Mouse (Mus musculus): ENCODE measurements at regions not wholly inside any gene's neighbourhood (a gene's known extent, or its start where the extent isn't known, plus 50 kb on each side); places are given as distances from the start of the nearest gene placed in this dataset.
"Not testable (repeated sequence)": the region's sequence is repeated elsewhere in the genome, so short reads cannot be mapped to it uniquely, and the experiment has no call there.

- CTCF ChIA-PET = no interaction called here
- DNase-seq (ENCODE audit: low read depth, low spot score) = no peak
- ATAC-seq = no peak
- in situ Hi-C loops (cut with MboI; ENCODE audit: low pct_unique_long_range_greater_than_20kb) = no loop called here
- peaks cover 30% of the 10 kb centered on the region for H3K27me3 ChIP-seq
- POLR2A ChIA-PET = no interaction called here
- no peak for TF ChIP-seq CTCF (IDR thresholded peaks at IDR 0.05)
Measured at GRCm38 (mm10) chr15:44851346-44852064, 4717.3 kb downstream of the 9330182O14Rik start.

DNA sequence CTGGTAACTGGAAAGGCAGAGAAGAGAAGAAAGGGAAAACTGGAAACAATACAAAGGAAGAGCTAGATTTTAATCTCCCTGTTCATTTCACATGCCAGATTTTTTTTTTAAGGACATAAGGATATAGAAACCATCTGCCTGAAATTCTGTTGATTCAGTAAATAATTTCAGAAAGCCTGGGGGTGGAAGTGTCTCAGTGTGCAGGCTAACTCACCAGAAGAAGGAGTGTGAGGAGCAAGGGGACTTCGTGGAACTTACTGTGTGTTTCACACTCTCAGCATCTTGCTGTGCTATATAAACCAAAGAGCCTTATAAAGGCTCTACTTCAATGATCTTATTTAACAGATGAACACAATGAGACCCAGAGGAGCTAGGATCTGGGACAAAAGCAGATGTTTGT lies 4722.9 kb downstream of the 9330182O14Rik start:
- no peak for TF ChIP-seq CTCF (IDR thresholded peaks at IDR 0.05)
- CTCF ChIA-PET = no interaction called here
- in situ Hi-C loops (cut with MboI; ENCODE audit: low pct_unique_long_range_greater_than_20kb) = no loop called here

GRCm38 (mm10) chr15:44859369-44859768 lies 4725.2 kb downstream of the 9330182O14Rik start:
- ATAC-seq (no peak), DNase-seq (ENCODE audit: low read depth, low spot score) (no peak)
- TF ChIP-seq CTCF (IDR thresholded peaks at IDR 0.05) = no peak
- in situ Hi-C loops (cut with MboI; ENCODE audit: low pct_unique_long_range_greater_than_20kb) = no loop called here
- POLR2A ChIA-PET = no interaction called here
- CTCF ChIA-PET = no interaction called here
- peaks cover 22% of the 10 kb centered on the region for H3K27me3 ChIP-seq

More for the DNA sequence above, 4722.9 kb downstream of the 9330182O14Rik start:
- ATAC-seq (no peak), DNase-seq (ENCODE audit: low read depth, low spot score) (no peak)
- peaks cover 36% of the 10 kb centered on the region for H3K27me3 ChIP-seq
- POLR2A ChIA-PET = no interaction called here

DNA sequence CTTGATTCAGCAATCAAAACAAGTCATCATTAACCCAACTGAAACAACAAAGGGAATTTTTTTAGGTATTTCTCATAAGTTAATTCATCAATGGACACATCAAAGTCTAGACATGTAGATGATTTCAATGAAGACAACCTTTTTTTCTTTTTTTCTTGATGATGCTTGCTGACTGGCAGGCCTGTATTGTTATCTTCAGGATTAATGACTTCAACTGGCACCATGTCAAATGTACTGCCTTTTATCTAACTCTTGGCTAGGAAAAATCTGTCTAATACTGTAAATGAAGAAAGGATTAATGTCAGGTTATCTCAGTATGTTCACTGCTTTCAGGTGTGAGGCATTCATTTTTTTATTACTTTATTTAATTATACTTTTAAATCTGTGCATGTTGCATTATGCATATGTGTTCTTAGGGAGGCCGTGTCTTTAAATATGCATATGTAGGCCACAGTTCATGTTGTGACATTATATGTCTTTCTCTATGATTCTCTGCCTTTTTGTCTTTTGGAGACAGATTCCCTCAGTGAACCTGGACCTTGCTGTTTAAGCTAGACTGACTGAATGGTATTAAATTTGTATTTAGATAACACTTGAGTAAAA lies 4726.1 kb downstream of the 9330182O14Rik start:
- peaks cover 17% of the 10 kb centered on the region for H3K27me3 ChIP-seq
- POLR2A ChIA-PET = no interaction called here
- in situ Hi-C loops (cut with MboI; ENCODE audit: low pct_unique_long_range_greater_than_20kb) = no loop called here
- DNase-seq (ENCODE audit: low read depth, low spot score) (no peak), ATAC-seq (no peak)
- CTCF ChIA-PET = no interaction called here
- TF ChIP-seq CTCF (IDR thresholded peaks at IDR 0.05) = no peak

DNA sequence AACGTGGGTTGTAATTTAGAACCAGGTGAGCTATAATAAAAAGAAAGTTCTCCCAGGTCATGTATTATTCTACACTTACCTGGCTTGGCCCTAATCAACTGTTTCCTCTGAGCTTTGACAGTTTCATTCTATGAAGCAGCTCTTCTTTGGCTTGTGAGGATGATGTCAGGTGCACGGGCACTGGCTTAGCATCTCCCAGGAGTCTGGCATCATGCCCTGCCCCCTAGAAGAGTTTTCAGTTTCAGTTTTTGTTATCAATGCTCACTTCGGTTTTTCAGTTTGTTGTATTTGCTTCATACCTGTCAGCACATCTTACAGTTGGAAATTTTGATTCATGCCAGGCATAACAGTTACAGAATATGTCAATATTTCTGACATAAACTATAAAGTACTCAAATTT lies 4734.4 kb downstream of the 9330182O14Rik start:
- no peak for DNase-seq (ENCODE audit: low read depth, low spot score)
- no peak for TF ChIP-seq CTCF (IDR thresholded peaks at IDR 0.05)
- H3K27me3 ChIP-seq = no peaks in the 10 kb centered on the region
- in situ Hi-C loops (cut with MboI; ENCODE audit: low pct_unique_long_range_greater_than_20kb) = no loop called here
- POLR2A ChIA-PET = no interaction called here
- CTCF ChIA-PET = interaction anchor here (1.6 kb wide), 1 partner anchor 14 kb away, joined by 3 read pairs; no protein-coding TSS in a partner anchor
- ATAC-seq = no peak

DNA sequence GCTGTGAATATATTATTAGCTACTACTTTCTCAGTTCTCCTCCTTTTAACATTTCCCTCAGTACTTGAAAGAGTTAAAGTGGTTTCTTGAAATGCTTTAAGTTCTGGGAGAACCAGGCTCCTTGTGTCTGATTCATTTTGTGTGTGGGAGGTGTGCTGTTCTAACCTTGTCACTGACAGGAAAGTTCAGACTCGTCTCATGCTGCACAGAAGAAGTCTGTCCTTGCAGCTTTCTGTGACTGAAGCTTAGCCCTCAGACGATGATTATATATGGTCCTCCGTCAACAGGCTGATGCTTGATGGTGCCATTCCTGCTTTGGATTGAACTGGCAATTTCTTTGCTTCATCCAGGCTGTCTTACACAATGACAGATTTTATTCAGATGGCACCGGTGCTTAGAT lies 4734.9 kb downstream of the 9330182O14Rik start:
- DNase-seq (ENCODE audit: low read depth, low spot score) (no peak), ATAC-seq (no peak)
- in situ Hi-C loops (cut with MboI; ENCODE audit: low pct_unique_long_range_greater_than_20kb) = no loop called here
- H3K27me3 ChIP-seq = no peaks in the 10 kb centered on the region
- CTCF ChIA-PET = interaction anchor here (1.6 kb wide), 1 partner anchor 14 kb away, joined by 3 read pairs; no protein-coding TSS in a partner anchor
- no peak for TF ChIP-seq CTCF (IDR thresholded peaks at IDR 0.05)
- POLR2A ChIA-PET = no interaction called here

DNA sequence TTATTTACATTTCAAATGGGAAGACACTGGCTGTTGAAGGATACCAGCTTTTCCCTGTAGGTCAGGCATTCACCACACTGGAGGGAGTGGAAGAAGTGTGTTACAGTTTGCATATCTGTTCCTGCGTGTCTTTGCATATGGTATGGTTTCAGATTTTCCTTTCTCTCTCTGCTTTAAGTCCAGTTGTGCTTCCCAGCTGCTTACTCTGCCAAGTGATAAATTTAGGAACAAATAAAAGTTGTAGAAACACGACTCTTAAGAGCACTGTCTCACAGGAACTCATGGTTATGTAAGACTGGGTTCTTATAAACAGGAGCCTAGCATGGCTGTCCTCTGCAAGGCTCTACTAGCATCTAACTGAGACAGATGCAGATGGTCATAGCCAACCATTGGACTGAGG lies 4735.5 kb downstream of the 9330182O14Rik start:
- CTCF ChIA-PET = no interaction called here
- POLR2A ChIA-PET = no interaction called here
- no peaks in the 10 kb centered on the region for H3K27me3 ChIP-seq
- no peak for DNase-seq (ENCODE audit: low read depth, low spot score)
- no peak for TF ChIP-seq CTCF (IDR thresholded peaks at IDR 0.05)
- ATAC-seq = no peak
- in situ Hi-C loops (cut with MboI; ENCODE audit: low pct_unique_long_range_greater_than_20kb) = no loop called here

- in situ Hi-C loops (cut with MboI; ENCODE audit: low pct_unique_long_range_greater_than_20kb); ATAC-seq; DNase-seq (ENCODE audit: low read depth, low spot score); CTCF ChIA-PET; POLR2A ChIA-PET; H3K27me3 ChIP-seq: not testable (repeated sequence)
Measured at GRCm38 (mm10) chr15:44870934-44871333, 4736.8 kb downstream of the 9330182O14Rik start.

DNA sequence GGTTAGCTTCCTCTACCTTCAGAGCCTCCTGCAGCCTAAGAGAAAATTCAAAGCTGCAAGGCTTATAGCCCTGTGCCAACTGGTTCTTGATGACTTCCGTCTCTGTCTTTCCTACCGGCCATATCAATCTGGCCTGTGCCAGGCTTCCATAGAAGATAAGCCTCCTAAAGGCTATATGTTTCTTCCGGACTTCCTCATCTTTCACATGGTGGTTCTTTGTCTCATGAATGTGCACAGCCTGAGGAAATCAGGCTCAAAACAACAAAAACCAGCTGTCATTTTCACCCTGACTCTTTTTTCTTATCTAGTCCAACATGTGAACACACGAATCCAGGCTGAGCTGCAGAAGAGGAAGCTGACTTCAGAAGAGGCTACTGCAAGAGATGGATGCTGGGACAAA lies 4748.1 kb downstream of the 9330182O14Rik start:
- POLR2A ChIA-PET = no interaction called here
- CTCF ChIA-PET = no interaction called here
- ATAC-seq = no peak
- no peak for DNase-seq (ENCODE audit: low read depth, low spot score)
- H3K27me3 ChIP-seq = no peaks in the 10 kb centered on the region
- in situ Hi-C loops (cut with MboI; ENCODE audit: low pct_unique_long_range_greater_than_20kb) = no loop called here
- TF ChIP-seq CTCF (IDR thresholded peaks at IDR 0.05) = no peak

DNA sequence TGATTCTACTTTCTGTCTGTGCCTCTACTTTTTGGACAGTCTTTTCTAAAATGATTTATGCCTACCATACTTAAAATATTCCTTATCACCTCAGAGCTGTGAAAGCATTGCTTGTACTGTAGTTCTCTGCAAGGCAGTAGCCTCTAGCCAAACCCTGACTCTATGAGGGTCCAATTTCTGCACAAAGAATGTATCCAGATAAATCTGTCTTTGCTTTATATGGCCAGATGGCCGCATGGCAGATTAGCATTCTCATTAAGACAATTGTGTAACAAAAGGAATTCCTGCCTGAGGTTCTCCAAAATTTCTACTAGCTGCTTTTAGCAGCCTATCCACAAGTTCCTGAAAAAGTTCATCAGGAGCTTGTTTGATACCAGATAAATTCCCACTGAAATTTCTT lies 4757.4 kb downstream of the 9330182O14Rik start:
- ChIA-PET CTCF (no interaction called here), POLR2A (no interaction called here)
- no peaks in the 10 kb centered on the region for H3K27me3 ChIP-seq
- DNase-seq (ENCODE audit: low read depth, low spot score) (no peak), ATAC-seq (no peak)
- in situ Hi-C loops (cut with MboI; ENCODE audit: low pct_unique_long_range_greater_than_20kb) = no loop called here
- no peak for TF ChIP-seq CTCF (IDR thresholded peaks at IDR 0.05)

DNA sequence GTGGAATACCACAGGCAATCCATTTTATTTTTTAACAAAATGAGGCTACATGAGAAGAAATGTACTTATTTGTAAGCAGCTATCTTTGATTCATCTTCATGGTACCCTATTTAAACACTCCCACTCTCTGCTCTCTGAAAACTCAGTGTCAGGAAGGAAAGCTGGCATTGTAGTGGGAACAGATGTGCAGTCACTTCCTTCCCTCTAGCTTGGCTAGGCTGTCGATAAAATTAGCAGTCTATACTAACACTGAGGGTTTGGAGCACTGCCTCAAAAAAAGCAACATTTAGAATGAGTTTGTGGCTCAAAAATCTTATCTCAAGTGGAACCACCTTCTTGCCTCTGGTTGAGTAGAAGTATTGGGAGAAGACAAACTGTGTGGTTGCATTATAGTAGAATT lies 4762.1 kb downstream of the 9330182O14Rik start:
- POLR2A ChIA-PET = no interaction called here
- no peak for DNase-seq (ENCODE audit: low read depth, low spot score)

DNA sequence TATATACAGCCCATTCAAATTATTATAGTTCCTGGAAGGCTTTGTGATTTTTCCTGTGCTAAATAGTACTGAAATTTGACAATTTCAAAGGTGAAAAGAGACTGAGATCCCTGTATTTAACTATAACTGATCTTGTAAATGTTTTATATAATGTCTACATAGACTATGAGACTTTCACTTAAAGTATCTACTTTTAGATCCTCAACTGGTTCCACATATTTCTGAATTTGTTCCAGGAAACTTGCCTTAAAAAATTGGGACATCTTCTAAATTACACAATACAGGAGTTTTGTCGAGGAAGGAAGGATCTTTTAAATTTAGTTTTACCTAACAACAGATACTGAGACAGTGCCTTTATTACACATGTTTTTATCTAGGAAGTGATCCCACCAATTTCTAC lies 4763.4 kb downstream of the 9330182O14Rik start:
- POLR2A ChIA-PET = no interaction called here
- ATAC-seq (no peak), DNase-seq (ENCODE audit: low read depth, low spot score) (no peak)
- TF ChIP-seq CTCF (IDR thresholded peaks at IDR 0.05) = no peak
- in situ Hi-C loops (cut with MboI; ENCODE audit: low pct_unique_long_range_greater_than_20kb) = no loop called here
- H3K27me3 ChIP-seq = no peaks in the 10 kb centered on the region
- CTCF ChIA-PET = no interaction called here

More for the DNA sequence above, 4762.1 kb downstream of the 9330182O14Rik start:
- CTCF ChIA-PET = no interaction called here
- H3K27me3 ChIP-seq = no peaks in the 10 kb centered on the region
- ATAC-seq = no peak
- no peak for TF ChIP-seq CTCF (IDR thresholded peaks at IDR 0.05)
- in situ Hi-C loops (cut with MboI; ENCODE audit: low pct_unique_long_range_greater_than_20kb) = no loop called here
